Comparison of ENCODE assay signal across 8 mouse cellular contexts in the genomic region with DNA sequence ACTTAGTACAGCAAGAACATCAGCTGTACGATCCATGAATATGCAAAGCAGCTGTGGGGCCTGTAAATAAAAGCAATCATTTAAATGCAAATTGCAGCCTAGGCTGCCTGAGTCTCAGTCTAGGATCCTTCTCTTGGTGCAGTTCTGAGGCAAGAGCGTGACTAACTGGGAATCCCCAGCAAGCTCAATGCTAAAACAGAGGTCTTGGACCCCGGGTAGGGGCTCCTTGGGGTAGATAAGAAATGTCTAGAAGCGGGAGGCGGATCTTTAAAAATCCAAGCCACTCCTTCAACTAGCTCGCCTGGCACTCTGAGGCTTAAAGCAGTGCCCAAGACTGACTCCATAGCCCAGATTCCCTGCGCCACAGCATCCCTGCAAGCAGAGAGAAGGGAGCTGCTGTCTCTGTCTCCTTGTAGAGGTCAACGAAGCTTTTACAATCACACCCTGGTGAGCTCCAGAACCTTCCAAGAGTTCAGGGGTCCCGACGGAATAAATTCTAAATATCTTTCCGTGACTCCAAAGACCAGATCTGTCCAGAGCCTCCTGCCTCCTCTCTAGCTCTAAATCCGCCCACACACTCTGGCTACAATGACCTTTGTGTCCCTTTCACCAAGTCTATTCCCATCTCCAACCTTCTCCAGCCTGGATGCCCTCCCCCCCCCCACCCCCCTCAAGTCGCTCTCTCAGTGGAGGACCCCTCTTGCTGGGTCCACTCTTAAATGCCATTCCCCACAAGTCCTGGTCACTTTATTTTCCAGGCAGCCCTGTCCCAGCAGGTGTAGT. TPM values are rescaled to one million over a fixed set of nuclear protein-coding genes. Genes with fewer than 3 reads are reported as not detected.
A peak's percentile ranks its signal among the peaks of the same experiment; 100 is the strongest.
DNase-seq lines count a peak whose midpoint lies in the region; ATAC-seq and TF ChIP-seq lines count a peak whose summit lies in the region.

No protein-coding gene starts in this region.

- no peak overlapping the region for H3K27ac ChIP-seq in heart, embryonic 13.5 days (replicated peaks)
- H3K27ac ChIP-seq in ES-E14 (ENCODE audit: insufficient read depth, low read depth, low read length, poor library complexity, severe bottlenecking), result no peak overlapping the region; the same call in 1 of the 2 replicates
- peak overlapping the region; percentile 72; the same call in 1 of the 2 replicates for H3K27ac ChIP-seq in forebrain, embryonic 11.5 days (ENCODE audit: low read depth, low read length)
- H3K27ac ChIP-seq in midbrain, embryonic 11.5 days (ENCODE audit: low read depth, low read length), result peak overlapping the region; percentile 74

- no peaks in the 10 kb centered on the region for H3K9me3 ChIP-seq in heart, embryonic 13.5 days
- H3K9me3 ChIP-seq in ES-E14 (ENCODE audit: control insufficient read depth, insufficient read depth, low read depth, low read length), result no peaks in the 10 kb centered on the region
- no peaks in the 10 kb centered on the region for H3K9me3 ChIP-seq in forebrain, embryonic 11.5 days (ENCODE audit: control insufficient read depth, low read length)
- no peaks in the 10 kb centered on the region for H3K9me3 ChIP-seq in midbrain, embryonic 11.5 days (ENCODE audit: control insufficient read depth, low read length)

- WGBS in heart, embryonic 13.5 days, result 47% methylated on average over 13 of the region's 13 CpGs
- 16% methylated on average over 13 of the region's 13 CpGs for WGBS in forebrain, embryonic 11.5 days
- 10% methylated on average over 13 of the region's 13 CpGs for WGBS in midbrain, embryonic 11.5 days

- peaks cover 48% of the 10 kb centered on the region for H3K4me1 ChIP-seq in heart, embryonic 13.5 days
- H3K4me1 ChIP-seq in ES-E14 (ENCODE audit: control insufficient read depth in 2 of 2, insufficient read depth in 2 of 2, low read length in 2 of 2, poor library complexity in 1 of 2), result peaks cover 4 to 22% of the 10 kb centered on the region in 2 experiments; a peak in 3 of 4 replicates
- peaks cover 26% of the 10 kb centered on the region for H3K4me1 ChIP-seq in forebrain, embryonic 11.5 days (replicated peaks; ENCODE audit: control insufficient read depth, insufficient read depth, low read length)
- peaks cover 33% of the 10 kb centered on the region for H3K4me1 ChIP-seq in midbrain, embryonic 11.5 days (ENCODE audit: control insufficient read depth, insufficient read depth, low read length)

- H3K9ac ChIP-seq in heart, embryonic 13.5 days, result peak overlapping the region; percentile 33
- no peak overlapping the region for H3K9ac ChIP-seq in ES-E14 (ENCODE audit: insufficient read depth, low read depth, low read length, poor library complexity, severe bottlenecking)
- H3K9ac ChIP-seq in forebrain, embryonic 11.5 days (ENCODE audit: low read length), result peak overlapping the region; percentile 91; the same call in 1 of the 2 replicates
- peak overlapping the region; percentile 91 for H3K9ac ChIP-seq in midbrain, embryonic 11.5 days (ENCODE audit: low read length)

- peak overlapping the region; percentile 95 for H3K4me2 ChIP-seq in heart, embryonic 13.5 days
- H3K4me2 ChIP-seq in forebrain, embryonic 11.5 days (ENCODE audit: low read depth, low read length, severe bottlenecking), result peak overlapping the region; percentile 88
- peak overlapping the region; percentile 93 for H3K4me2 ChIP-seq in midbrain, embryonic 11.5 days

- no peaks in the 10 kb centered on the region for H3K36me3 ChIP-seq in heart, embryonic 13.5 days
- H3K36me3 ChIP-seq in ES-E14 (ENCODE audit: control insufficient read depth, insufficient read depth, low read length, poor library complexity, severe bottlenecking), result no peaks in the 10 kb centered on the region; the same call in 1 of the 2 replicates
- H3K36me3 ChIP-seq in forebrain, embryonic 11.5 days (ENCODE audit: control insufficient read depth, insufficient read depth, low read length), result no peaks in the 10 kb centered on the region
- no peaks in the 10 kb centered on the region for H3K36me3 ChIP-seq in midbrain, embryonic 11.5 days (ENCODE audit: control insufficient read depth, insufficient read depth, low read length)

- ATAC-seq in heart, embryonic 13.5 days (ENCODE audit: extremely low read depth, insufficient number of reproducible peaks, low FRiP score, low TSS enrichment), result no peak
- no peak; the same call in 1 of the 2 replicates for ATAC-seq in forebrain, embryonic 11.5 days (replicated peaks; ENCODE audit: low FRiP score)
- peak; percentile 4; the same call in 1 of the 2 replicates for ATAC-seq in midbrain, embryonic 11.5 days (ENCODE audit: low FRiP score)

- in situ Hi-C loops in ES-E14 (cut with MboI; ENCODE audit: low sequenced_read_pairs in 2 of 2, unreplicated experiment in 2 of 2), result loop anchor here (10.0 kb wide), 2 partner anchors 118 to 228 kb away; no protein-coding TSS in a partner anchor

- peak overlapping the region; percentile 73 for H3K4me3 ChIP-seq in heart, embryonic 13.5 days
- peak overlapping the region; percentile 14 to 25; a peak in 3 of 4 replicates for H3K4me3 ChIP-seq in ES-E14 (ENCODE audit: insufficient read depth in 1 of 2, low read depth in 1 of 2, low read length in 2 of 2, poor library complexity in 1 of 2, severe bottlenecking in 1 of 2)
- H3K4me3 ChIP-seq in forebrain, embryonic 11.5 days (ENCODE audit: low read depth, low read length), result peak overlapping the region; percentile 66
- peak overlapping the region; percentile 78 for H3K4me3 ChIP-seq in midbrain, embryonic 11.5 days (ENCODE audit: low read depth, low read length)

- H3K27me3 ChIP-seq in heart, embryonic 13.5 days (replicated peaks), result peaks cover 19% of the 10 kb centered on the region
- no peaks in the 10 kb centered on the region for H3K27me3 ChIP-seq in forebrain, embryonic 11.5 days (ENCODE audit: control insufficient read depth, insufficient read depth, low read length)
- no peaks in the 10 kb centered on the region; the same call in none of the 2 replicates for H3K27me3 ChIP-seq in midbrain, embryonic 11.5 days (ENCODE audit: control insufficient read depth, insufficient read depth, low read length)

- DNase-seq in heart, adult 9 months (ENCODE audit: low spot score in 2 of 2), result no peak
- DNase-seq in ES-E14 (ENCODE audit: low read depth, low spot score), result no peak
- no peak for DNase-seq in forebrain, embryonic 11.5 days (ENCODE audit: low spot score)
- DNase-seq in midbrain, embryonic 11.5 days (ENCODE audit: low spot score, missing footprints), result peak; percentile 90
- DNase-seq in thymus, postnatal 0 days (ENCODE audit: low spot score), result no peak
- DNase-seq in gastrocnemius, postnatal 4 days (ENCODE audit: low spot score in 2 of 2), result no peak
- no peak for DNase-seq in layer of hippocampus, adult 9-10 months (ENCODE audit: low spot score)

TF ChIP-seq in ES-E14, 5 proteins besides CTCF, POLR2A, EP300 and RAD21:
- TF ChIP-seq CHD2 (IDR thresholded peaks at IDR 0.05; ENCODE audit: low read depth, low read length) (no peak), ZC3H11A (IDR thresholded peaks at IDR 0.05; ENCODE audit: borderline replicate concordance, low read depth, low read length) (no peak), ZNF384 (IDR thresholded peaks at IDR 0.05; ENCODE audit: low read depth, low read length) (no peak), MAFK (IDR thresholded peaks at IDR 0.05; ENCODE audit: insufficient read depth, low read depth, low read length) (no peak), HCFC1 (IDR thresholded peaks at IDR 0.05; ENCODE audit: borderline replicate concordance, insufficient read depth, low read length) (no peak)

RNA-seq across cellular contexts. Expression of gene Gprc5b, which starts 2.2 kb away (rescaled TPM):
- 3.5 and 4.2 TPM in 2 replicates for polyA plus RNA-seq in heart, embryonic 13.5 days (2015; fragmentation: Nextera tagmentation; extraction: Ambion mirVana)
- 7.3 and 22.3 TPM in 2 replicates for total RNA-seq in ES-E14 (2012; rRNA removed)
- polyA plus RNA-seq in forebrain, embryonic 11.5 days (2014; fragmentation: Nextera tagmentation; extraction: Ambion mirVana), result 18.1 and 19.8 TPM in 2 replicates
- 20.0 and 20.1 TPM in 2 replicates for polyA plus RNA-seq in midbrain, embryonic 11.5 days (2014; fragmentation: Nextera tagmentation; extraction: Ambion mirVana)
- 0.55 and 0.57 TPM in 2 replicates for polyA plus RNA-seq in thymus, postnatal 0 days (2015; fragmentation: Nextera tagmentation; extraction: Ambion mirVana)
- total RNA-seq in gastrocnemius, postnatal 4 days (2021), result 10 to 100 TPM; 47.2 to 48.9 TPM

Comparison
In these comparisons a context has a peak if more than half of its experiments do, and no peak if none do; other contexts are left out.
1. H3K27ac ChIP-seq: peak in forebrain, embryonic 11.5 days (single experiment) and midbrain, embryonic 11.5 days (single experiment); none in heart, embryonic 13.5 days (single experiment) and ES-E14 (single experiment).
2. H3K4me3 ChIP-seq: peak in every context shown above with its lines; median percentile 78 in midbrain, embryonic 11.5 days; 73 in heart, embryonic 13.5 days; 66 in forebrain, embryonic 11.5 days; 20 in ES-E14.
3. Peak in every context shown above with its lines, with median percentiles within 50 percentile points of each other: H3K4me2 ChIP-seq.